Comparison of ENCODE assay signal across 8 mouse cellular contexts in genomic region chr11:75630645-75631229, GRCm38 (mm10). TPM values are rescaled to one million over a fixed set of nuclear protein-coding genes. Genes with fewer than 3 reads are reported as not detected.
DNase-seq lines count a peak whose midpoint lies in the region; ATAC-seq and TF ChIP-seq lines count a peak whose summit lies in the region.

Gene Inpp5k, plus strand, starts transcription at chr11:75630988.

- under 1% methylated on average over 53 of the region's 53 CpGs for WGBS in heart, embryonic 12.5 days
- WGBS in kidney, postnatal 0 days: under 1% methylated on average over 53 of the region's 53 CpGs
- under 1% methylated on average over 53 of the region's 53 CpGs for WGBS in liver, embryonic 11.5 days
- under 1% methylated on average over 53 of the region's 53 CpGs for WGBS in stomach, embryonic 14.5 days

- no peaks in the 10 kb centered on the region; the same call in 1 of the 2 replicates for H3K27me3 ChIP-seq in heart, embryonic 12.5 days (replicated peaks)
- no peaks in the 10 kb centered on the region for H3K27me3 ChIP-seq in kidney, postnatal 0 days (ENCODE audit: insufficient read depth, low read length)
- no peaks in the 10 kb centered on the region for H3K27me3 ChIP-seq in liver, embryonic 11.5 days (replicated peaks; ENCODE audit: control insufficient read depth, insufficient read depth, low read length)
- H3K27me3 ChIP-seq in stomach, embryonic 14.5 days (ENCODE audit: control insufficient read depth, insufficient read depth, low read length): no peaks in the 10 kb centered on the region

- ATAC-seq in erythroid progenitor cell, adult 5-6 weeks (replicated peaks; ENCODE audit: low FRiP score, poor library complexity, severe bottlenecking): peak; percentile 97
- ATAC-seq in heart, embryonic 12.5 days (ENCODE audit: insufficient number of reproducible peaks, low FRiP score): peak; percentile 98
- ATAC-seq in kidney, postnatal 0 days (replicated peaks; ENCODE audit: low FRiP score, low read depth): peak; percentile 96
- peak; percentile 99 for ATAC-seq in liver, embryonic 11.5 days (replicated peaks; ENCODE audit: low FRiP score)
- peak; percentile 100 for ATAC-seq in stomach, embryonic 14.5 days (ENCODE audit: insufficient number of reproducible peaks, insufficient read depth, low FRiP score, low read depth)

- H3K27ac ChIP-seq in heart, embryonic 12.5 days (ENCODE audit: poor library complexity, severe bottlenecking): peak within 1 kb of the TSS; percentile 78
- peak within 1 kb of the TSS; percentile 87 for H3K27ac ChIP-seq in kidney, postnatal 0 days
- peak within 1 kb of the TSS; percentile 74 for H3K27ac ChIP-seq in liver, embryonic 11.5 days (ENCODE audit: low read depth, low read length)
- H3K27ac ChIP-seq in stomach, embryonic 14.5 days (ENCODE audit: low read length): peak within 1 kb of the TSS; percentile 34

- H3K4me3 ChIP-seq in heart, embryonic 12.5 days: peak within 1 kb of the TSS; percentile 76
- H3K4me3 ChIP-seq in kidney, postnatal 0 days (replicated peaks; ENCODE audit: low read depth, low read length): peak within 1 kb of the TSS; percentile 61
- H3K4me3 ChIP-seq in liver, embryonic 11.5 days (ENCODE audit: low read depth, low read length): peak within 1 kb of the TSS; percentile 89
- H3K4me3 ChIP-seq in stomach, embryonic 14.5 days (ENCODE audit: low read depth, low read length): peak within 1 kb of the TSS; percentile 45

- peak within 1 kb of the TSS; percentile 81 for H3K9ac ChIP-seq in heart, embryonic 12.5 days
- peak within 1 kb of the TSS; percentile 57 for H3K9ac ChIP-seq in kidney, postnatal 0 days (ENCODE audit: low read depth, low read length)
- peak within 1 kb of the TSS; percentile 85 for H3K9ac ChIP-seq in liver, embryonic 11.5 days (ENCODE audit: low read depth, low read length)
- peak within 1 kb of the TSS; percentile 66 for H3K9ac ChIP-seq in stomach, embryonic 14.5 days (replicated peaks; ENCODE audit: low read depth, low read length)

- H3K4me2 ChIP-seq in heart, embryonic 12.5 days: peak within 1 kb of the TSS; percentile 80
- peak within 1 kb of the TSS; percentile 58 for H3K4me2 ChIP-seq in kidney, postnatal 0 days (ENCODE audit: low read length)
- H3K4me2 ChIP-seq in liver, embryonic 11.5 days: peak within 1 kb of the TSS; percentile 94
- peak within 1 kb of the TSS; percentile 74 for H3K4me2 ChIP-seq in stomach, embryonic 14.5 days (replicated peaks; ENCODE audit: low read depth, low read length)

- H3K9me3 ChIP-seq in heart, embryonic 12.5 days (replicated peaks): no peaks in the 10 kb centered on the region
- no peaks in the 10 kb centered on the region for H3K9me3 ChIP-seq in kidney, postnatal 0 days (replicated peaks; ENCODE audit: low read length)
- no peaks in the 10 kb centered on the region for H3K9me3 ChIP-seq in liver, embryonic 11.5 days (ENCODE audit: control insufficient read depth, low read length)
- H3K9me3 ChIP-seq in stomach, embryonic 14.5 days (ENCODE audit: control insufficient read depth, low read depth, low read length): no peaks in the 10 kb centered on the region

- H3K36me3 ChIP-seq in heart, embryonic 12.5 days: peaks cover 36% of the 10 kb centered on the region
- peaks cover 27% of the 10 kb centered on the region for H3K36me3 ChIP-seq in kidney, postnatal 0 days (ENCODE audit: insufficient read depth, low read length)
- H3K36me3 ChIP-seq in liver, embryonic 11.5 days (ENCODE audit: control insufficient read depth, insufficient read depth, low read length): peaks cover 17% of the 10 kb centered on the region
- peaks cover 13% of the 10 kb centered on the region; the same call in 1 of the 2 replicates for H3K36me3 ChIP-seq in stomach, embryonic 14.5 days (ENCODE audit: control insufficient read depth, insufficient read depth, low read length)

- TF ChIP-seq CTCF in kidney, postnatal 0 days (IDR thresholded peaks at IDR 0.05; ENCODE audit: low read depth): no peak

- peak; percentile 99 for DNase-seq in CD4-positive helper T cell, adult 2 months (ENCODE audit: low read depth, low spot score)
- peak; percentile 96 for DNase-seq in brain, embryonic 18.5 days (ENCODE audit: low read depth, low spot score)
- peak; percentile 99 for DNase-seq in kidney, postnatal 0 days (ENCODE audit: low spot score)
- peak; percentile 91 for DNase-seq in liver, embryonic 11.5 days (ENCODE audit: low spot score)
- DNase-seq in naive thymus-derived CD4-positive, alpha-beta T cell, adult 2 months (ENCODE audit: low read depth): peak; percentile 98

- peaks cover 26% of the 10 kb centered on the region for H3K4me1 ChIP-seq in heart, embryonic 12.5 days (replicated peaks)
- peaks cover 8% of the 10 kb centered on the region for H3K4me1 ChIP-seq in kidney, postnatal 0 days (replicated peaks; ENCODE audit: insufficient read depth, low read length)
- H3K4me1 ChIP-seq in liver, embryonic 11.5 days (replicated peaks; ENCODE audit: control insufficient read depth, insufficient read depth, low read length): peaks cover 16% of the 10 kb centered on the region
- 0 out of 2 replicates have a peak, but pooled peaks cover 5% of the 10 kb centered on the region for H3K4me1 ChIP-seq in stomach, embryonic 14.5 days (ENCODE audit: control insufficient read depth, insufficient read depth, low read length)

RNA-seq across cellular contexts. Expression of gene Inpp5k, which starts in this region (rescaled TPM):
- 36.8 and 78.8 TPM in 2 replicates for total RNA-seq in erythroid progenitor cell, adult 5-6 weeks (2015; ENCODE audit: low replicate concordance)
- 38.4 and 46.3 TPM in 2 replicates for total RNA-seq in erythroid progenitor cell, adult 5-6 weeks (2017; ENCODE audit: low replicate concordance)
- polyA plus RNA-seq in heart, embryonic 12.5 days (2016; fragmentation: Nextera tagmentation; extraction: Ambion mirVana): 17.3 and 17.5 TPM in 2 replicates
- 35.9 and 38.6 TPM in 2 replicates for polyA plus RNA-seq in kidney, postnatal 0 days (2015; fragmentation: Nextera tagmentation; extraction: Ambion mirVana)
- polyA plus RNA-seq in liver, embryonic 11.5 days (2014; fragmentation: Nextera tagmentation; extraction: Ambion mirVana): 21.9 and 22.2 TPM in 2 replicates
- polyA plus RNA-seq in stomach, embryonic 14.5 days (2014; fragmentation: Nextera tagmentation; extraction: Ambion mirVana): 25.9 and 27.7 TPM in 2 replicates

Comparison
In these comparisons a context has a peak if more than half of its experiments do, and no peak if none do; other contexts are left out.
1. Peak in every context shown above with its lines: DNase-seq, ATAC-seq, H3K4me3 ChIP-seq and H3K27ac ChIP-seq.
2. H3K27ac ChIP-seq: peak in every context shown above with its lines; median percentile 87 in kidney, postnatal 0 days; 78 in heart, embryonic 12.5 days; 74 in liver, embryonic 11.5 days; 34 in stomach, embryonic 14.5 days.